In genomic region chr11:77887373-77887960, GRCm38 (mm10) we compare ENCODE assay signal across 8 mouse cellular contexts. TPM values are rescaled to one million over a fixed set of nuclear protein-coding genes. Genes with fewer than 3 reads are reported as not detected.
DNase-seq lines count a peak whose midpoint lies in the region; ATAC-seq and TF ChIP-seq lines count a peak whose summit lies in the region.
"Had no signal": no experiment of that assay in that cellular context is flagged by ENCODE, and none has a peak within 500 bp of the region (broad histone marks: within the 10 kb centered on the region; RNA-seq: fewer than 3 reads in every experiment).

No protein-coding gene starts in this region.

- no peak for DNase-seq in lung, embryonic 14.5 days
- no peak for DNase-seq in lung, postnatal 14 days
- peak; percentile 22 for DNase-seq in c-Kit-positive CD71-negative TER-119-negative erythroid progenitor cells, embryonic 14.5 days (ENCODE audit: low read depth)
- peak; percentile 80 for DNase-seq in hindbrain, embryonic 10.5 days (ENCODE audit: low spot score)
- peak; percentile 94 for DNase-seq in thymus, postnatal 0 days (ENCODE audit: low spot score)
- no peak for DNase-seq in cerebellum, postnatal 25 days

- no peaks in the 10 kb centered on the region for H3K36me3 ChIP-seq in lung, embryonic 14.5 days (ENCODE audit: insufficient read depth)
- 0 out of 2 replicates have a peak, but pooled peaks cover 4% of the 10 kb centered on the region for H3K36me3 ChIP-seq in hindbrain, embryonic 10.5 days
- no peaks in the 10 kb centered on the region for H3K36me3 ChIP-seq in midbrain, embryonic 15.5 days (replicated peaks)

- H3K4me1 ChIP-seq in lung, embryonic 14.5 days (ENCODE audit: insufficient read depth), result peaks cover 9% of the 10 kb centered on the region
- peaks cover 83% of the 10 kb centered on the region for H3K4me1 ChIP-seq in hindbrain, embryonic 10.5 days (replicated peaks)
- peaks cover 53% of the 10 kb centered on the region for H3K4me1 ChIP-seq in midbrain, embryonic 15.5 days

- H3K27me3 ChIP-seq in lung, embryonic 14.5 days (ENCODE audit: insufficient read depth, low read length), result no peaks in the 10 kb centered on the region
- peaks cover 31% of the 10 kb centered on the region for H3K27me3 ChIP-seq in hindbrain, embryonic 10.5 days (ENCODE audit: insufficient read depth, poor library complexity, severe bottlenecking)
- H3K27me3 ChIP-seq in midbrain, embryonic 15.5 days (replicated peaks), result 0 out of 2 replicates have a peak, but pooled peaks cover 6% of the 10 kb centered on the region

- H3K4me3 ChIP-seq in lung, embryonic 14.5 days (ENCODE audit: low read depth, low read length), result no peak overlapping the region
- peak overlapping the region; percentile 23 for H3K4me3 ChIP-seq in hindbrain, embryonic 10.5 days
- no peak overlapping the region for H3K4me3 ChIP-seq in midbrain, embryonic 15.5 days

- 35% methylated on average over 17 of the region's 17 CpGs for WGBS in lung, embryonic 14.5 days
- WGBS in hindbrain, embryonic 10.5 days, result 26% methylated on average over 17 of the region's 17 CpGs
- 14% methylated on average over 17 of the region's 17 CpGs for whole genome bisulfite sequencing in midbrain, embryonic 15.5 days

- no peaks in the 10 kb centered on the region for H3K9me3 ChIP-seq in lung, embryonic 14.5 days (ENCODE audit: low read depth, low read length)
- H3K9me3 ChIP-seq in hindbrain, embryonic 10.5 days, result no peaks in the 10 kb centered on the region
- no peaks in the 10 kb centered on the region for H3K9me3 ChIP-seq in midbrain, embryonic 15.5 days

- H3K4me2 ChIP-seq in lung, embryonic 14.5 days, result no peak overlapping the region
- H3K4me2 ChIP-seq in midbrain, embryonic 15.5 days, result 0 out of 2 replicates have a peak overlapping the region, but pooled peaks have one; percentile 0

- no peak overlapping the region for H3K9ac ChIP-seq in lung, embryonic 14.5 days
- H3K9ac ChIP-seq in midbrain, embryonic 15.5 days, result no peak overlapping the region
- H3K9ac ChIP-seq: liver, embryonic 14.5 days had no signal

- ATAC-seq in lung, embryonic 14.5 days (ENCODE audit: insufficient read depth), result peak; percentile 38; the same call in 1 of the 2 replicates
- peak; percentile 73 for ATAC-seq in midbrain, embryonic 15.5 days (replicated peaks)

- no peak for TF ChIP-seq CTCF in lung, embryonic 14.5 days (IDR thresholded peaks at IDR 0.05; ENCODE audit: low read depth)

- no peak overlapping the region for H3K27ac ChIP-seq in lung, embryonic 14.5 days (ENCODE audit: low read depth)
- H3K27ac ChIP-seq in hindbrain, embryonic 10.5 days, result peak overlapping the region; percentile 87
- H3K27ac ChIP-seq in midbrain, embryonic 15.5 days, result peak overlapping the region; percentile 76
- H3K27ac ChIP-seq: liver, embryonic 14.5 days had no signal

RNA-seq across cellular contexts. Expression of gene Pipox, which starts 6.4 kb away (rescaled TPM):
- polyA plus RNA-seq in lung, embryonic 14.5 days (2014; fragmentation: Nextera tagmentation; extraction: Ambion mirVana), result 0.88 and 1.6 TPM in 2 replicates
- polyA plus RNA-seq in hindbrain, embryonic 10.5 days (2016; fragmentation: Nextera tagmentation; extraction: Ambion mirVana), result 7.3 and 13.1 TPM in 2 replicates
- 5.7 and 6.7 TPM in 2 replicates for polyA plus RNA-seq in midbrain, embryonic 15.5 days (2015; fragmentation: Nextera tagmentation; extraction: Ambion mirVana)
- 2.8 TPM in 2 replicates for polyA plus RNA-seq in thymus, postnatal 0 days (2015; fragmentation: Nextera tagmentation; extraction: Ambion mirVana)

RNA-seq across cellular contexts. Expression of gene Sez6, which starts 43.1 kb away (rescaled TPM):
- polyA plus RNA-seq in lung, embryonic 14.5 days (2014; fragmentation: Nextera tagmentation; extraction: Ambion mirVana), result 0.05 and 0.22 TPM in 2 replicates
- 8.8 and 19.3 TPM in 2 replicates for polyA plus RNA-seq in hindbrain, embryonic 10.5 days (2016; fragmentation: Nextera tagmentation; extraction: Ambion mirVana)
- polyA plus RNA-seq in midbrain, embryonic 15.5 days (2015; fragmentation: Nextera tagmentation; extraction: Ambion mirVana), result 159 and 162 TPM in 2 replicates
- 0.26 TPM in 2 replicates for polyA plus RNA-seq in thymus, postnatal 0 days (2015; fragmentation: Nextera tagmentation; extraction: Ambion mirVana)

Comparison
In these comparisons a context has a peak if more than half of its experiments do, and no peak if none do; other contexts are left out.
1. DNase-seq: peak in c-Kit-positive CD71-negative TER-119-negative erythroid progenitor cells, embryonic 14.5 days (single experiment), hindbrain, embryonic 10.5 days (single experiment) and thymus, postnatal 0 days (single experiment); none in lung, embryonic 14.5 days (single experiment), lung, postnatal 14 days (single experiment) and cerebellum, postnatal 25 days (0 of 2).